Mouse (Mus musculus) neural tube, embryonic 12.5 days (tissue): ENCODE measurements around the gene Fam98c. TPM values are rescaled to one million over a fixed set of nuclear protein-coding genes. Genes with fewer than 3 reads are reported as not detected.
"Not testable (repeated sequence)": the region's sequence is repeated elsewhere in the genome, so short reads cannot be mapped to it uniquely, and the experiment has no call there.

Experiments used
- ATAC-seq: fragments of 200-750 bp; cut with Nextera tagmentation; 2 replicates; pipeline ENCODE4 v1.8.0; 2017; ENCODE audit warnings: low read depth, mild to moderate bottlenecking, moderate TSS enrichment, moderate library complexity; ENCODE audit not compliant: low FRiP score
- H3K27ac ChIP-seq: fragments of 300-500 bp; sonication (generic); 2 replicates; pipeline ENCODE4 v1.5.1; 2016
- H3K27me3 ChIP-seq: fragments of 300-500 bp; sonication (generic); replicated peaks from 2 replicates; pipeline ENCODE4 v1.6.1; 2016; ENCODE audit warnings: mild to moderate bottlenecking
- H3K36me3 ChIP-seq: fragments of 300-500 bp; sonication (generic); 2 replicates; pipeline ENCODE4 v1.6.1; 2016; ENCODE audit warnings: mild to moderate bottlenecking
- H3K4me1 ChIP-seq: fragments of 300-500 bp; sonication (generic); 2 replicates; pipeline ENCODE4 v1.6.1; 2016
- H3K4me2 ChIP-seq: fragments of 300-500 bp; sonication (generic); replicated peaks from 2 replicates; pipeline ENCODE4 v1.6.1; 2016; ENCODE audit warnings: mild to moderate bottlenecking
- H3K4me3 ChIP-seq: fragments of 300-500 bp; sonication (generic); 2 replicates; pipeline ENCODE4 v1.5.1; 2016
- H3K9ac ChIP-seq: fragments of 300-500 bp; sonication (generic); 2 replicates; pipeline ENCODE4 v1.6.1; 2016; ENCODE audit warnings: mild to moderate bottlenecking
- H3K9me3 ChIP-seq: fragments of 300-500 bp; sonication (generic); 2 replicates; pipeline ENCODE4 v1.6.1; 2016; ENCODE audit warnings: mild to moderate bottlenecking
- WGBS: fragments of 180-500 bp; shearing (Covaris S2); methylation state at CpG from one replicate; pipeline ENCODE4 v1.1.7; 2016; 5-methylcytosine and 5-hydroxymethylcytosine counted together
- polyA plus RNA-seq: library from polyadenylated mRNA; unstranded; fragments of >200 nt; fragmentation: Nextera tagmentation; extraction: Ambion mirVana; gene quantifications from 2 replicates; pipeline ENCODE4 v1.2.1, GENCODE M21; 2016

Fam98c gene
- polyA plus RNA-seq, 1 experiment from 2014 or later, result 33.7 TPM

GRCm38 (mm10) chr7:29151486-29151885, 4.5 kb downstream of the Fam98c start:
- H3K27me3 ChIP-seq, result no peaks in the 10 kb centered on the region
- no peak overlapping the region for H3K9ac ChIP-seq
- peaks cover 4% of the 10 kb centered on the region; the same call in 1 of the 2 replicates for H3K9me3 ChIP-seq
- no peak for ATAC-seq
- peaks cover 4% of the 10 kb centered on the region; the same call in 1 of the 2 replicates for H3K4me1 ChIP-seq
- WGBS, result 67% methylated on average over 10 of the region's 10 CpGs
- 0 out of 2 replicates have a peak, but pooled peaks cover 5% of the 10 kb centered on the region for H3K36me3 ChIP-seq
- no peak overlapping the region for H3K4me3 ChIP-seq
- H3K27ac ChIP-seq, result no peak overlapping the region
- H3K4me2 ChIP-seq, result no peak overlapping the region

DNA sequence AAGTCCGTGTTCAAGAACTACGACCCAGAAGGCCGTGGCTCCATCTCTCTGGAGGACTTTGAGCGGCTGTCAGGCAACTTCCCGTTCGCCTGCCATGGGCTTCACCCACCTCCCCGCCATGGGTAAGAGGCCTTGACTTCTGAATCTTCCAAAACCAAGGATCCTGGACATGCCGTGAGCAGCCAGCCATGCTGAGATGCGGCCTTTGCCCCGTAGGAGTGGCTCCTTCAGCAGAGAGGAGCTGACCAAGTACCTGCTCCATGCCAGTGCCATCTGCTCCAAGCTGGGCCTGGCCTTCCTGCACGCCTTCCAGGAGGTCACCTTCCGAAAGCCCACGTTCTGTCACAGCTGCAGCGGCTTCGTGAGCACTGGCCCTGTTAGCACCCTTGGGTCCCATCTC, 7.3 kb downstream of the Fam98c start:
- no peaks in the 10 kb centered on the region for H3K36me3 ChIP-seq
- no peak for ATAC-seq
- no peaks in the 10 kb centered on the region for H3K27me3 ChIP-seq
- 90% methylated on average over 15 of the region's 15 CpGs for WGBS
- no peak overlapping the region for H3K4me3 ChIP-seq
- H3K4me1 ChIP-seq, result no peaks in the 10 kb centered on the region
- 0 out of 2 replicates have a peak, but pooled peaks cover 3% of the 10 kb centered on the region for H3K9me3 ChIP-seq
- no peak overlapping the region for H3K4me2 ChIP-seq
- no peak overlapping the region for H3K9ac ChIP-seq
- no peak overlapping the region for H3K27ac ChIP-seq

GRCm38 (mm10) chr7:29146625-29147367, 9.2 kb downstream of the Fam98c start:
- 90% methylated on average over 7 of the region's 7 CpGs for WGBS
- Histone ChIP-seq H3K36me3 (no peaks in the 10 kb centered on the region), H3K27ac (no peak overlapping the region), H3K9me3 (0 out of 2 replicates have a peak, but pooled peaks cover 3% of the 10 kb centered on the region), H3K9ac (no peak overlapping the region), H3K4me3 (no peak overlapping the region), H3K27me3 (no peaks in the 10 kb centered on the region), H3K4me1 (no peaks in the 10 kb centered on the region), H3K4me2 (no peak overlapping the region)
- ATAC-seq, result no peak

DNA sequence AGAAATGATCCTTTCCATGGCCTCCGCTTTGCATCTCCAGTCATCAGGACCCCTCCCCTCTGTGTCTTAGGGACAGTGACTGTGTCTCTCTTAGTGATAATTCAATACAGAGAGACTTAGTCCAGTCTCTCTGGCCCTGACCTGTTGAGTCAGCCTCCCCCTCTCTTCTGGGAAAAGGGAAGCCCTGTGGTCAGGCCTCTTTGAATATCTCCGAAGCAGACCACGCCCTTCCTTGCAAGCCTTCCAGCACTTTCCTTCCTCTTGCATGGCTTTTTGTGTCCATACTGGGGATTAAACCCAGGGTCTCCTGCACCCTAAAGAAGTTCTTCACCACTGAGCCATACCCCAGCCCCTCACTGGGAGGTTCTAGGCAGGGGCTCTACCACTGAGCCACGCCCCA, 12.0 kb downstream of the Fam98c start:
- Histone ChIP-seq H3K27ac (no peak overlapping the region), H3K4me2 (no peak overlapping the region), H3K4me3 (no peak overlapping the region), H3K9ac (no peak overlapping the region), H3K27me3 (no peaks in the 10 kb centered on the region), H3K4me1 (no peaks in the 10 kb centered on the region), H3K36me3 (no peaks in the 10 kb centered on the region), H3K9me3 (0 out of 2 replicates have a peak, but pooled peaks cover 3% of the 10 kb centered on the region)
- no peak for ATAC-seq
- WGBS, result 95% methylated on average over 4 of the region's 4 CpGs

DNA sequence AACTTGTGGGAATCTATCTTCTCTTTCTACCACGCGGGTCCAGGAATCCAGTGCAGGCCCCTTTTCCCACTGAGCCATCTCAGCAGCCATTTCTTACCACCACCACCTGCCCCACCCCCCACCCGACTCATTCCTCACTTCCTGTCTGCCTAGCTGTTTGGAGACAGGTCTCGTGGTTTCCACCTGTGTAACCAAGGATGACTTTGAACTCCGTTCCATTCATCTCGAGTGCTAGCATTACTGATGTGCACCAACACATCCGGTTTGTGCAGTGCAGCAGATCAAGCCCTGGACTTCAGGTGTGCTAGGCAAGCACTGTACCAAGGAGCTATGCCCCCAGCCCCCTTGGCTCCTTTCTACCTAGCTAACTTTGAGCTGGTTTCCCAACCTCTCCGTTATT, 14.6 kb downstream of the Fam98c start:
- ATAC-seq, result no peak
- 90% methylated on average over 8 of the region's 8 CpGs for WGBS
- H3K4me1 ChIP-seq, result no peaks in the 10 kb centered on the region
- no peaks in the 10 kb centered on the region for H3K36me3 ChIP-seq
- H3K27me3 ChIP-seq, result 0 out of 2 replicates have a peak, but pooled peaks cover 2% of the 10 kb centered on the region
- no peak overlapping the region for H3K4me3 ChIP-seq
- H3K27ac ChIP-seq, result no peak overlapping the region
- 0 out of 2 replicates have a peak, but pooled peaks cover 3% of the 10 kb centered on the region for H3K9me3 ChIP-seq
- H3K9ac ChIP-seq, result no peak overlapping the region
- H3K4me2 ChIP-seq, result no peak overlapping the region

DNA sequence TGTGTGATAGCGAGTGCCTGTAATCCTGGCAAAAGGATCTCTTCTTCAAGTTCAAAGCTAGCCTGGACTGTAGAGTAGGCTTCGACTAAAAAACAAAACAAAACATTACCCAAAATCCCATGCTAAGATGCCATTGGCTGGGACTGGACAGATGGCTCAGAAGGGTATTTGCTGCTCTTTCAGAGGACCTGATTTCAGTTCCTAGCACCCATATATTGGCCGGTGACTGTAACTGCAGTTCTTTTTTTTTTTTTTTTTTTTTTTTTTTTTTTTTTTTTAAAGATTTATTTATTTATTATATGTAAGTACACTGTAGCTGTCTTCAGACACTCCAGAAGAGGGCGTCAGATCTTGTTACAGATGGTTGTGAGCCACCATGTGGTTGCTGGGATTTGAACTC, 16.8 kb downstream of the Fam98c start:
- 88% methylated on average over 3 of the region's 4 CpGs for WGBS
- not testable (repeated sequence) for H3K9me3 ChIP-seq, H3K9ac ChIP-seq, H3K36me3 ChIP-seq, H3K27ac ChIP-seq, H3K4me3 ChIP-seq, H3K4me2 ChIP-seq, ATAC-seq
- Histone ChIP-seq H3K4me1 (peaks cover 11% of the 10 kb centered on the region), H3K27me3 (peaks cover 15% of the 10 kb centered on the region; the same call in 1 of the 2 replicates)

DNA sequence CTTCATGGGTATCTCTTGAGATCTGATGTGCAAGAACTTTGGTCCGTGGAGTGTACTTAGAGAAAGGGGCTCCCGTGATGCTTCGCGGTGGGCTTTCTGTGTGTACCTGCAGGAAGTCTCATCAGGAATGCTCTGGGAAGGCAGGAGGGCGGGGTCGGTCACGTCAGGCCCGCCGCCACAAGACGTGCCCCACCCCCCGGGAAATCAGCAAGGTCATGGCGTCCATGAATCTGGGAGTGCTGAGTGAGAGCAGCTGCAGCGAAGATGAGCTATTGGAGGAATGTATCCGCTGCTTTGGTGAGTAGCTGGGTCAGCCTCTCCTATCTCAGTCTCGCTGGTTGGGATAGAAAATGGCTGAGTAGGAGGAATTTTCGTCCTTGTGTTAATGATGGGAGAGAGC, 18.6 kb downstream of the Fam98c start:
- Histone ChIP-seq H3K9me3 (no peaks in the 10 kb centered on the region), H3K4me1 (peaks cover 11% of the 10 kb centered on the region), H3K4me3 (no peak overlapping the region), H3K36me3 (no peaks in the 10 kb centered on the region), H3K9ac (no peak overlapping the region), H3K4me2 (no peak overlapping the region), H3K27me3 (peaks cover 15% of the 10 kb centered on the region; the same call in 1 of the 2 replicates), H3K27ac (no peak overlapping the region)
- WGBS, result 41% methylated on average over 16 of the region's 16 CpGs
- no peak for ATAC-seq

DNA sequence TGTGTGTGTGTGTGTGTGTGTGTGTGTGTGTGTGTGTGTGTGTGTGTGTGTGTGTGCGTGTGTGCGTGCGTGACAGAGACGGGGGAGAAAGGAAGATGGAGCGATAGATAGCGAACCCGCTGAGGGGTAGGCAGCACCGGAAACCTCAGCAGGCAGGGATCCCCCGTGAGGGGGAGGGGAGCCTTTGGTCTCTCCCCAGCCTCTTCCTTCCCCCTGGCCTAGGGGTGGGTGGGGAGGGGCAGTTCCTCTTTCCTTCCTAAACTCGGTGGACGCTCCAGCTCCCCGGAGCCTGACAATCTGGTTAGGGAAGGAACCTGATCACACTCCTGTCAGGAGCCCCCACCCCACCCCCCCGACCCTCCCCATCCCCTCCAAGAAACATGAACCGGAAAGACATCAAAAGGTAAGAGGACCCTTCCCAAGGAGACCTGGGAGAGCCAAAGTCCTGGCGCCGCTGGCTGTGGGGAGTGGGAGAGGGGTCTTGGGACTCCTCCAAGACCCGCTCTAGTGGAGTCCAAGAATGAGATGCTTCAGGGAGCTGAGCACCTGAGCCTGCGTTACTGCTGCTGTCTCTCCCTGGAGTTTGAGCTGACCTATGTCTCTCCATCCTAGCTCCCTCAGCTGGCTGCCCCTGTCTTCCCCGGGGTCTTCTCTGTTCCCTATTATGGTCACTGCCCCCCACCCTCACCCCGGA, 21.2 kb downstream of the Fam98c start, which contains the start of gene Rasgrp4:
Gene Rasgrp4, plus strand, starts transcription at position 159 of the 694 bp plus-strand sequence.
- Histone ChIP-seq H3K4me1 (peaks cover 11% of the 10 kb centered on the region), H3K4me2 (peak within 1 kb of the TSS; percentile 59), H3K27ac (no peak within 1 kb of the TSS), H3K9ac (no peak within 1 kb of the TSS), H3K27me3 (peaks cover 15% of the 10 kb centered on the region; the same call in 1 of the 2 replicates), H3K4me3 (peak within 1 kb of the TSS; percentile 23; the same call in 1 of the 2 replicates), H3K36me3 (no peaks in the 10 kb centered on the region), H3K9me3 (no peaks in the 10 kb centered on the region)
- WGBS, result 2% methylated on average over 15 of the region's 20 CpGs
- no peak for ATAC-seq

DNA sequence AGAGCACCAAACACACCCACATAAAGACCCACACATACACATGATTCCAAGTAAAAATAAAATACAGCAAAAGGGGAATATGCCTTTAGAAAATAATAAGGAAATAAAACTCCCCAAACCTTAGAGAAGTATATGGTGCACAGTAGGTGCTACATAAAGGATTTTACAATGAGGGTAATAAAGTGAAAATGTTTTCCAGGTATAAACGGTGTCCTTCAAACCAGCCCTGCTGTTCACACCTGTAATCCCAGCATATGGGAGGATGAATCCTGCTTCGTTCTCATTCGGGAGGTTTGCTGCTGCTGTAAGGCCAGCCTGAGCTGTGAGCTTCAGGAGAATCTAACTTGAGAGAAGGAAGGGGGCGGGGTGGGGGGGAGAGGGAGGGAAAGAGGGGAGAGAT, 21.8 kb downstream of the Fam98c start:
- peak overlapping the region; percentile 59 for H3K4me2 ChIP-seq
- peaks cover 15% of the 10 kb centered on the region; the same call in 1 of the 2 replicates for H3K27me3 ChIP-seq
- H3K9ac ChIP-seq, result no peak overlapping the region
- no peak overlapping the region for H3K27ac ChIP-seq
- ATAC-seq, result no peak
- H3K4me3 ChIP-seq, result no peak overlapping the region
- under 1% methylated on average over 4 of the region's 4 CpGs for WGBS
- H3K36me3 ChIP-seq, result no peaks in the 10 kb centered on the region
- no peaks in the 10 kb centered on the region for H3K9me3 ChIP-seq
- H3K4me1 ChIP-seq, result peaks cover 11% of the 10 kb centered on the region

DNA sequence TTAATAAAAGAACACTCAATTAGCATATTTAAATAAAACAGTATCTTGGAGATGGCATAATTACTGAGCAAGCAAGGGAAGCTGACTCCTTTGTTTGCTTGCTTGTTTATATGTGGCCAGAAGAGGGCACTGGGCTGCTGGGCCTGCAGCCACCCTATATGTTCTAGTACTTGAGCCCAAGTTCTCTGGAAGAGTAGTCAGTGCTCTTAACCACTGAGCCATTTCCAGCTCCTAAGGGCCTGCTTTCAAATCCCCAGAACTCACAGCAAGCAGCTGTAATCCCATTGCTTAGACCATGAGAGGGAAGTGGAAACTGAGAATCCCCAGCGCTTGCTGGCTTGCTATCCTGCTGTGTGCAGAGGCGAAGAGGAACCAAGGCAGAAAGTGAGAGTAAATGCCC, 27.3 kb downstream of the Fam98c start:
- no peak for ATAC-seq
- no peaks in the 10 kb centered on the region for H3K36me3 ChIP-seq
- H3K27me3 ChIP-seq, result no peaks in the 10 kb centered on the region
- WGBS, result 59% methylated on average over 2 of the region's 2 CpGs
- H3K9me3 ChIP-seq, result no peaks in the 10 kb centered on the region
- no peak overlapping the region for H3K27ac ChIP-seq
- H3K4me1 ChIP-seq, result peaks cover 9% of the 10 kb centered on the region; the same call in 1 of the 2 replicates
- no peak overlapping the region for H3K4me2 ChIP-seq
- no peak overlapping the region for H3K4me3 ChIP-seq
- no peak overlapping the region for H3K9ac ChIP-seq

- H3K4me2 ChIP-seq, result no peak overlapping the region
- WGBS, result 23% methylated on average over 7 of the region's 7 CpGs
- H3K27me3 ChIP-seq, result no peaks in the 10 kb centered on the region
- H3K36me3 ChIP-seq, result no peaks in the 10 kb centered on the region
- no peaks in the 10 kb centered on the region for H3K9me3 ChIP-seq
- no peak for ATAC-seq
- peaks cover 9% of the 10 kb centered on the region; the same call in 1 of the 2 replicates for H3K4me1 ChIP-seq
- no peak overlapping the region for H3K4me3 ChIP-seq
- H3K27ac ChIP-seq, result no peak overlapping the region
- H3K9ac ChIP-seq, result no peak overlapping the region
Observed at GRCm38 (mm10) chr7:29126173-29126915, 29.7 kb downstream of the Fam98c start.

DNA sequence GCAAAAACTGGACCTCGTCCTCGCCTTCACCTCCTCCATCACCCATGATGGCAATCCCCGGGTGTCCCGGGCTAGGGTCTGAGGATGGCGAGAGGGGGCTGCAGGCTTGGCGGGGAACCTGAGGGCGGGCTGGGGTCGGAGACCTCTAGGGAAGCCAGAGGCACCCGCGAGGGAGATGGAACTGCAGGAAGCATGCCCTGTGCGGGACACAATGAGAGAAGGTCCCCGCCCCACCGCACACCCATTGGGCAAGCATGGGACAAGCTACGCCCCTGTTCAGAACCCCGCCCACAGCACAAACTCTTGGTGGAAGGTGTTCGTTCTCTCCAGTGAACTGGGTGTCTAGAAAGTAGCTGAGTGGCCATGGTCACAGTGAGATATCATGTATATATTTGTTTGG, 31.1 kb downstream of the Fam98c start, which contains the start of gene Ryr1:
Gene Ryr1, minus strand, starts transcription at position 210 of the 400 bp plus-strand sequence.
- peak within 1 kb of the TSS; percentile 29 for H3K4me3 ChIP-seq
- no peaks in the 10 kb centered on the region for H3K9me3 ChIP-seq
- peak within 1 kb of the TSS; percentile 26; the same call in 1 of the 2 replicates for H3K9ac ChIP-seq
- 0% methylated on average over 16 of the region's 16 CpGs for WGBS
- ATAC-seq, result peak; percentile 61; the same call in 1 of the 2 replicates
- peak within 1 kb of the TSS; percentile 61 for H3K4me2 ChIP-seq
- H3K4me1 ChIP-seq, result peaks cover 9% of the 10 kb centered on the region; the same call in 1 of the 2 replicates
- no peaks in the 10 kb centered on the region for H3K27me3 ChIP-seq
- H3K27ac ChIP-seq, result no peak within 1 kb of the TSS
- no peaks in the 10 kb centered on the region for H3K36me3 ChIP-seq
